Mouse (Mus musculus) intestine, embryonic 14.5 days (tissue): ENCODE results near the gene H2afy2. TPM values are rescaled to one million over a fixed set of nuclear protein-coding genes. Genes with fewer than 3 reads are reported as not detected.
A peak's percentile ranks its signal among the peaks of the same experiment; 100 is the strongest.

Source experiments
- ATAC-seq: fragments of 200-750 bp; cut with Nextera tagmentation; replicated peaks from 2 replicates; pipeline ENCODE4 v1.8.0; 2017; ENCODE audit warnings: low read depth, moderate number of reproducible peaks, moderate TSS enrichment, moderate library complexity; ENCODE audit not compliant: low FRiP score, low TSS enrichment
- DNase-seq: peaks from one replicate; pipeline ENCODE4 v3.0.0-alpha.2; 2018; ENCODE audit warnings: low spot score
- H3K27ac ChIP-seq: fragments of 300-500 bp; sonication (generic); 2 replicates; pipeline ENCODE4 v1.5.1; 2014; ENCODE audit warnings: low read depth, mild to moderate bottlenecking, control low read depth
- H3K27me3 ChIP-seq: fragments of 300-500 bp; sonication (generic); replicated peaks from 2 replicates; pipeline ENCODE4 v1.6.1; 2014; ENCODE audit warnings: low read length, control low read depth; ENCODE audit not compliant: control insufficient read depth, insufficient read depth
- H3K36me3 ChIP-seq: fragments of 300-500 bp; sonication (generic); 2 replicates; pipeline ENCODE4 v1.6.1; 2014; ENCODE audit warnings: low read length, control low read depth; ENCODE audit not compliant: control insufficient read depth, insufficient read depth
- H3K4me1 ChIP-seq: fragments of 300-500 bp; sonication (generic); replicated peaks from 2 replicates; pipeline ENCODE4 v1.6.1; 2014; ENCODE audit warnings: low read length, control low read depth, mixed read lengths; ENCODE audit not compliant: control insufficient read depth, insufficient read depth
- H3K4me2 ChIP-seq: fragments of 300-500 bp; sonication (generic); 2 replicates; pipeline ENCODE4 v1.6.1; 2014; ENCODE audit warnings: low read length
- H3K4me3 ChIP-seq: fragments of 300-500 bp; sonication (generic); 2 replicates; pipeline ENCODE4 v1.5.1; 2014; ENCODE audit warnings: low read depth, low read length, control low read depth, mixed read lengths
- H3K9ac ChIP-seq: fragments of 300-500 bp; sonication (generic); 2 replicates; pipeline ENCODE4 v1.6.1; 2014; ENCODE audit warnings: mild to moderate bottlenecking, low read length
- H3K9me3 ChIP-seq: fragments of 300-500 bp; sonication (generic); 2 replicates; pipeline ENCODE4 v1.6.1; 2016; ENCODE audit warnings: low read length, control low read depth; ENCODE audit not compliant: control insufficient read depth
- WGBS: fragments of 180-500 bp; shearing (Covaris S2); extraction: QIAGEN DNeasy Blood & Tissue Kit; methylation state at CpG from one replicate; pipeline ENCODE4 v1.1.7; 2014; 5-methylcytosine and 5-hydroxymethylcytosine counted together
- polyA plus RNA-seq: library from polyadenylated mRNA; unstranded; fragments of >200 nt; fragmentation: Nextera tagmentation; extraction: Ambion mirVana; gene quantifications from 2 replicates; pipeline ENCODE4 v1.2.1, GENCODE M21; 2014

H2afy2 gene
- polyA plus RNA-seq, 1 experiment from 2014 or later = 104 TPM

DNA sequence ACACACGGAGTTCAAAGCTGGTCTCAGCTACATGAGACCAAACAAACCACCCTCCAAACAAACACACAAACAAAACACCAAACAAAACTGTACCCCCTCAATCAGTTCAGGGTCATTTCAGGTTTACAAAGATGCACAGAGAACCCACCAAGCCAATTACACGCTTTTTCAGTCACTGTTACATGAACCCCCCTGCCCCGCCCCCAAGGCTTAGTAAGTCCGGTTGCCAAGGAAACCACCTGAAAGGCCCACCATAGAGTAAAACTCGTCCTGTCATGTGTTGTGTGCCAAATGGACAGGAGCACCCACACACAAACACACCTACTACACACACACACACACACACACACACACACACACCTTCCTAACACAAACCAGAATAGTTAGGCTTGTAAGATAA lies 18.4 kb downstream of the H2afy2 start:
- ATAC-seq (no peak), DNase-seq (no peak)
- no peaks in the 10 kb centered on the region for H3K36me3 ChIP-seq
- no peak overlapping the region for H3K27ac ChIP-seq
- WGBS = 60% methylated on average over 5 of the region's 5 CpGs
- H3K9me3 ChIP-seq = no peaks in the 10 kb centered on the region
- H3K9ac ChIP-seq = no peak overlapping the region
- H3K4me3 ChIP-seq = no peak overlapping the region
- no peak overlapping the region for H3K4me2 ChIP-seq
- no peaks in the 10 kb centered on the region for H3K27me3 ChIP-seq
- H3K4me1 ChIP-seq = peaks cover 10% of the 10 kb centered on the region

DNA sequence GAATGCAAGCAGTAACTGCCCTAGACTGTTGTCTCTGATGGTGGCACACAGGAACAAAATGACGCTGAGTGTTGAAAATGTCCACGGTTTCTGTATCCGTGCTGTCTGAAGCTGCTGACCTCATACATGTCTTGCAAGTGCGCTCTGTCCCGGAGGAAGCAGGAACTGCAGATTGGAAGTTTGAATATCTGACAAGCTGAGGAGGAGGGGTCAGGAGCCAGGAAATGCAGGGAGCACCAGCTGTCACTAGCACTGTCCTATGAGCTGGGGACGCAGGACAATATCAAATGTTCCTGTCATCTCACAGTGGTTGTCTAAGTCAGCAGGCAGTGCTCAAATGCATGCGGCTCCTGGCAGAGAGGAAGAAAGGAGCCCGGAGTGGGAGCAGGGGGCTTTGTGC lies 19.3 kb downstream of the H2afy2 start:
- 74% methylated on average over 8 of the region's 8 CpGs for WGBS
- Histone ChIP-seq H3K27me3 (no peaks in the 10 kb centered on the region), H3K4me1 (peaks cover 15% of the 10 kb centered on the region), H3K4me3 (no peak overlapping the region), H3K9me3 (no peaks in the 10 kb centered on the region), H3K36me3 (no peaks in the 10 kb centered on the region), H3K27ac (no peak overlapping the region), H3K9ac (no peak overlapping the region), H3K4me2 (no peak overlapping the region)
- no peak for ATAC-seq
- no peak for DNase-seq

DNA sequence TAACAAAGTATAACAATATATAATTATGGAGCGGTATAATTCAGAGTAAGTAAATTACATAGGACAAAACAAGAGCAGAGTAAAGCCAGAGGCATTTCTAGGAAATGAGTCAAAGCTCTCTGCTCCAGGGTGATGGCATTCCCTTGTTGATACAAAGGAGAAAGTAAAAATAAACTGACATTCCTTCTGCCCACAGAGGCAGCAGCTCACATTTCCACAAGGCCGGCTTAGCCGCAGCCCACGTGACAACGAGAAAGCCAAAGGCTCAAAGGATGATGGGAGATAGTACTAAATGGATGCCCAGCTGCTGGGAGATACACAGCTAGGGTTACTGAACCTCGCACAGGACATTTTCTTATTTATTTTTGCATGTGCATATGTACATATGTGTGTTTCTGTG lies 24.1 kb downstream of the H2afy2 start:
- peak overlapping the region; percentile 22; the same call in 1 of the 2 replicates for H3K27ac ChIP-seq
- H3K9me3 ChIP-seq = no peaks in the 10 kb centered on the region
- no peak overlapping the region for H3K4me2 ChIP-seq
- no peaks in the 10 kb centered on the region for H3K27me3 ChIP-seq
- no peak overlapping the region for H3K4me3 ChIP-seq
- ATAC-seq (no peak), DNase-seq (no peak)
- H3K9ac ChIP-seq = no peak overlapping the region
- H3K36me3 ChIP-seq = peaks cover 28% of the 10 kb centered on the region
- WGBS = 32% methylated on average over 6 of the region's 6 CpGs
- peaks cover 11% of the 10 kb centered on the region for H3K4me1 ChIP-seq

- peaks cover 11% of the 10 kb centered on the region for H3K4me1 ChIP-seq
- no peak overlapping the region for H3K4me2 ChIP-seq
- H3K9me3 ChIP-seq = no peaks in the 10 kb centered on the region
- no peak overlapping the region for H3K4me3 ChIP-seq
- ATAC-seq (no peak), DNase-seq (no peak)
- H3K27ac ChIP-seq = no peak overlapping the region
- peaks cover 34% of the 10 kb centered on the region for H3K36me3 ChIP-seq
- WGBS = 96% methylated on average over 2 of the region's 2 CpGs
- H3K27me3 ChIP-seq = no peaks in the 10 kb centered on the region
- H3K9ac ChIP-seq = no peak overlapping the region
Measured at GRCm38 (mm10) chr10:61758904-61759303, 25.0 kb downstream of the H2afy2 start.

DNA sequence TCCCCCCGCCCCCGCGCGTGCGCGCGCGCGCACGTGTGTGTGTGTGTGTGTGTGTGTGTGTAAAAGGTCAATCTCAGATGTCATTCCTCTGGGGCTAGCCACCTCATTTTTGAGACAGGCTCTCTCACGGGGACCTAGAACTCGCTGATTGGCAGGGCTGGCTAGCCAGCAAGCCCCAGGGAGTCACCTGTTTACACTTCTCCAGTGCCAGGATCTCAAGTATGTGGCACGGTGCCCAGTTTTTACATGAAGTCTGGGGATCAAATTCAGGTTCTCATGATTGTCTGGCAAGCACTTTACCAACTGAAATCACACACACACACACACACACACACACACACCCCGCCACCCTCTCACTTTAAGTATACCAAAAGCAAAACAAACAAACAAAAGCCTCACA lies 26.9 kb downstream of the H2afy2 start:
- Histone ChIP-seq H3K4me2 (no peak overlapping the region), H3K9me3 (no peaks in the 10 kb centered on the region), H3K36me3 (peaks cover 52% of the 10 kb centered on the region), H3K27ac (no peak overlapping the region), H3K9ac (no peak overlapping the region), H3K4me3 (no peak overlapping the region), H3K4me1 (peaks cover 11% of the 10 kb centered on the region), H3K27me3 (no peaks in the 10 kb centered on the region)
- DNase-seq (no peak), ATAC-seq (no peak)
- WGBS = 87% methylated on average over 14 of the region's 14 CpGs

DNA sequence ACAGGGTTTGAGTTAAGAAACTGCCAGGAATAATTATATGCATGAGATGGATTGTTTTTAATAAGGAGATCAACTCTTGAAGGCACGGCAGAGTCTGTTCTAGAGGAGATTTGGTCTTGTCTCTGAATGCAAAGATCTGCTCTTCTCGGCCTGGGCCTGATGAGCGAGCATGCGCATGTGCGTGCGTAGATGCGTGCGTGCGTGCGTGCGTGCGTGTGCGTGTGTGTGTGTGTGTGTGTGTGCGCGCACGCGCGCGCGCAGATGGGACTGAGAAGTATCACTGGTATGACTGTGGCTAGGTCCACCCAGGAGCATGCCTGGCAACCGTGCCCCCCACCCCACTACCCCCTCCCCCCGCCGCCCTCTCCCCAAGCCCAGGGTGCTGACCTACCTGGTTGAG lies 30.9 kb downstream of the H2afy2 start:
- H3K27ac ChIP-seq = no peak overlapping the region
- no peak overlapping the region for H3K4me2 ChIP-seq
- no peak overlapping the region for H3K4me3 ChIP-seq
- H3K27me3 ChIP-seq = no peaks in the 10 kb centered on the region
- H3K36me3 ChIP-seq = peaks cover 89% of the 10 kb centered on the region
- no peak for DNase-seq
- WGBS = 98% methylated on average over 23 of the region's 23 CpGs
- H3K4me1 ChIP-seq = no peaks in the 10 kb centered on the region
- no peak overlapping the region for H3K9ac ChIP-seq
- H3K9me3 ChIP-seq = no peaks in the 10 kb centered on the region
- no peak for ATAC-seq

DNA sequence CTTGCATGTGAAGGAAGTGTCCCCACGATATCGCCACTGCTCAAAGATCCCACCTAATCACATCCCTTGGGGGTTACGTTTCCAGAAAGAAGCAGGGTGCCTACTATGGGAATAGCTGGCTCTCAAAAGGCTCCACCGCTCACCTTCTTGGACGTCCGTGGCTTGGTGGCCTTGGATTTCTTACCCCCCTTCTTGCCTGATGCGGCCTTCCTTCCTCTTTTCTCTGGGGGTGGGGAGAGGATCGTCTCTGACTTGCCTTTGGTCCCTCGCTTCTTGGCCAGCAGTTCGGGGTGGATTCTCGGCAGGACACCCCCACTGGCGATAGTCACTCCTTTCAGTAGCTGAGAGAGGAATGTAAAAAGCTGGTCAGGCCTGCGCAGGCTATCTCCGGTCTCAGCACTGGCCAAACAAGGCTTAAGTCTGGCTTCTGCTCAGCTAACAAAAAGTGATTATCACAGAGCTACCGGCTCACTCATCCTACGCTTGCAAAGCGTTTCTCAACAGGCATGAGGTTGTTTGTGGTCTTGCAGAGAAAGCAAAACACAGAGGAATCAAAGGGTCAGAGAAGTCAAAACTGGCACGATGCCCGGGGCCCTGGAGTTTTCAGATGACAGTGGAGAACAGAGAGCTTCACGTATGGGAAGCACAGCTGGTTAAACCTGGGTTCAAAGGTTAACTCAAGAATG lies 32.3 kb downstream of the H2afy2 start:
- H3K4me1 ChIP-seq = no peaks in the 10 kb centered on the region
- H3K4me2 ChIP-seq = no peak overlapping the region
- no peak overlapping the region for H3K4me3 ChIP-seq
- DNase-seq (no peak), ATAC-seq (no peak)
- no peak overlapping the region for H3K27ac ChIP-seq
- H3K36me3 ChIP-seq = peaks cover 92% of the 10 kb centered on the region
- H3K9me3 ChIP-seq = no peaks in the 10 kb centered on the region
- no peak overlapping the region for H3K9ac ChIP-seq
- WGBS = 85% methylated on average over 20 of the region's 20 CpGs
- no peaks in the 10 kb centered on the region for H3K27me3 ChIP-seq

GRCm38 (mm10) chr10:61750014-61750413 lies 33.9 kb downstream of the H2afy2 start:
- Histone ChIP-seq H3K36me3 (peaks cover 93% of the 10 kb centered on the region), H3K9me3 (peaks cover 8% of the 10 kb centered on the region), H3K27ac (no peak overlapping the region), H3K4me1 (no peaks in the 10 kb centered on the region), H3K27me3 (no peaks in the 10 kb centered on the region), H3K4me3 (no peak overlapping the region), H3K4me2 (no peak overlapping the region), H3K9ac (no peak overlapping the region)
- WGBS = 80% methylated on average over 9 of the region's 9 CpGs
- DNase-seq = no peak
- no peak for ATAC-seq

- Histone ChIP-seq H3K27ac (no peak overlapping the region), H3K4me3 (no peak overlapping the region), H3K9me3 (peaks cover 10% of the 10 kb centered on the region), H3K4me1 (no peaks in the 10 kb centered on the region), H3K27me3 (no peaks in the 10 kb centered on the region), H3K9ac (no peak overlapping the region), H3K36me3 (peaks cover 95% of the 10 kb centered on the region), H3K4me2 (no peak overlapping the region)
- WGBS = 95% methylated on average over 13 of the region's 13 CpGs
- DNase-seq (no peak), ATAC-seq (no peak)
Measured at GRCm38 (mm10) chr10:61747302-61747701, 36.6 kb downstream of the H2afy2 start.
